Mouse (Mus musculus): ENCODE measurements around the gene Sfxn1.

Gene Sfxn1

DNA sequence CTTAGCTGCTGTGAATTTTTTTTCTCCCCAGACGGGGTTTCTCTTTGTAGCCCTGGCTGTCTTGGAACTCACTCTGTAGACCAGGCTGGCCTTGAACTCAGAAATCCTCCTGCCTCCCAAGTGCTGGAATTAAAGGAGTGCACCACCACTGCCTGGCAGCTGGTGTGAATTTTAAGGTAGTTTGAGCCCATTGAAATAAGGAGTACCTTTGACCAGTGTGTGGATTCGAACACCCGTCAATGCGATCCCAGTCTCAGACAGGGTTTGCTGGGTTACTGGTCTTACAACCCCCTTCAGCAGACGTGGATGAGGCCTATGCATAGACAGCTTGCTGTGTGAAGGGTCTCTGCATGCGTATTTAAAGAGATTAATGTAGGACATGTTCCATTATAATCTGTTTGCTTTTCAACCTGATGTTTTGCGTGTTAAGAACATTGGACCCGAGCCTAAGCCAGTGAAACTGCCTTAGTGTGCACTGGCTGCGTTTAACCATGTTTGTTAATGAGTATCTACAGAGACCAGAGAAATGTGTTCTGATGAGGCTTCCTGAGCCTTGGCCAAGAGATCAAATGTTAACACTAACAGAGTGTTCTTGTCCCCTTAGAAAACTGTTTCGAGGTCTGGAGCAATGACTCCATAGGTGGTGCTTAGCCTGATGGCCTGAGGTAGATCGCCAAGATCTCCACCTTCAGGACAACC lies 5.2 kb downstream of the Sfxn1 start:
- DNase-seq (ENCODE audit: low read depth, low spot score), result no peak

DNA sequence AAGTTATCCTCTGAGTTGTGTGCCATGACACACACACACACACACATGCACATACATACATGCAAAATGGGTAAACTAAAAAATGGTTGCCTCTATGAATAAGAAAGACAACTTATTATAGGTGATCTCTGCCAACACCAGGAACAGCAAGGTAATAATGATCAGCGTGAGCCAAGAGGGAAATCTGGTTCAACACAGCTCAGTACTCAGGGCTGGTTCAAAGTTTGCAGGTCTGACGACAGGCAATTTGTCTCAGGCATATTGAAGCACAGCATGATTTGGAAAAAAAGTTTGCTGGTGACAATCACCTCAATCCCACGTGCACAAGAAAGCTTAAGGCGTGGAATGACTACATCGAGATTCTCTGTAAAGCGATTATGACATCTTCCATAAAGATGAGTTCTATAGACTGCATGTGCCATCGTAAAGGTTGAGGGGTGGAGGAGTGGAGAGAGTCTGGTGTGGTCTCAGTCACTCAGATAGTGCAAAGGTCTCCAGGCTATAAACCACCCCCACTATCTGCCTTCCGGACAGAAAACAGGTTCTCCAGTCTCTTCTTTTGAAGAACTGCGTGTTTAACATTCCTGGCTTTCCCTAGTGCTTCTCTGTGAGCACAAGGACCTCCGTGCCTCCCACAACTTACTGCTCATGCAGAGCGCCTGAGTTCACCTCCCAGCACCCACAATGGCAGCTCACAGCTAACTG lies 6.0 kb downstream of the Sfxn1 start:
- DNase-seq (ENCODE audit: low read depth, low spot score), result no peak

DNA sequence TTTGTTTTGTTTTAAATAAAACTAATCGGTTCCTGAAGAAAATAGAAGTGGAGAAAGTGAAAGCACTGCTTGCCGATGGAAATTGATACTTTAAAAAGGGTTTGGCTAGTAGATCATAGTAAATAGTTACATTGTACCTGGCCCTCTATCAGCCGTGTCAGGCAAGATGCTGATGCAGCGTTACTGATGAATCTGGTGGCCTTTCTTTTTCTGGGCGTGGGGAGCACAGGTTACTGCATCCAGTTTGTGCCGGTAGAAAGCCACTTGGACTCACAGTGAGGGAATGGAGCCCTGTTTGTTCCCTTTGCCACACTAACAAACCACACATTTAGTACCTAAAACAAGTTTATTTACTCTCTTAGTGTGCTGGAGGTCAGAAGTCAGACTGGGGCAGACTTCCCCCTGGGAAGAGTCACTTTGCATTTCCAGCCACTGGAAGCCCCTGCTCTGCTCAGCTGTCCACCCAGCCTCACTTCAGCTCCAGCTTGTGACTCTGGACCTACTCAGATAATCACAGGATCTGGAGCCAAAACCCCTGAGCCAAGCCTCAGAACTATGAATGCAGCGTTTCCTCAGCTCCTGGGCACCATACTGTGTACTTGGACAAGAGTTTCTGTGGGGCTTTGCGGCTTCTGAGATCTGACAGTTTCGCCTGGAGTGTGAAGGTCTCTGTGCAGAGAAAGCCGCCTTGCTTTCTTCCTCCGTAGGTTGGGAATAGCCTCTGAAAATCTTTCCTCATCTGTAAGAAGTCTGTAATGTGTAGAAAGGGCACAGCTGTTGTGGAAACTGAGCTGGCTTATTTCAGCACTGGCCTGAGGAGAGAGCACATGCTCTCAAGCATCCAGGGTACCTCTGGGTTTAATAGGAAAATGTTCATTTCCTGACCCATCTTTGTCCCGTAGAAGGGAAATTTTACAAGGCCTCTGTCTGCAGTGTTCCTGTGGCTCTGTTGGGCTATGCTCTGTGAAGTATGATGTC lies 8.4 kb downstream of the Sfxn1 start:
- DNase-seq (ENCODE audit: low read depth, low spot score), result no peak

DNA sequence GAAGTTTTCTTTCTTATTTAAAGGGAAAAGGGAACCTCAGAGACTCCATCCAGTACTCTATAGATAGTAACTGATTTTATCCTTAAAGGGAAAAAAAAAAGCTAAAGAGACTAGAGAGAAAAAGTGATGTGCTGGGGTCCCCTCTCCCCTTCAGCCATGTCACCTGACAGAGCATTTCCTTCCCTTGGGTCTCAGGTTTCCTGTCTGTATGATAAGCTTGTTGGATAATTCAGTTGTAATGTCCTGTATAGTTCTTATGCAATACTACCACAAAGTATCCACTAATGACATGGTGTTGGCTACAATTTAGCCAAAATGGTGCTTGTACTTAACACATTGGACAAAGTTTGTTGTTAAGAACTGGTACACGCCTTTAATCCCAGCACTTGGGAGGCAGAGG lies 9.1 kb downstream of the Sfxn1 start:
- DNase-seq (ENCODE audit: low read depth, low spot score), result no peak

DNA sequence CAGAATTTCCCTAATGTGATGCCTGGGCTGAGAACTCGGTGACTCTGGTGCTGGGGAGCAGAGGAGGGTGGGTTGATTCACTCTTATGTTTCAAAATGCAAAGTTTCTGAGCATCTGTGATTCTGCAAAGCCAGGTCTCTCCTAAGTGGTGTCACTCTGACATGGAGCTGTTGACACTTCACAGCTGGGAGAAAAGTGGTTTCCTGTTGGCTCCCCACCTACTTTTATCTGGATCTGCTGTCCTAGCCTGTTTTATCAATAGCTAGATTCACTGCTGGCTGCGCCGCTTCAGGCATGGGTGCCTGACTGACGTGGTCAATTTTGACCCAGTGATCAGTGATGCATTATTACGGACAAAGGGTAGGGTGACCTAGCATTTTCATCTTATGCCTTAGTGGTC lies 11.3 kb downstream of the Sfxn1 start:
- DNase-seq (ENCODE audit: low read depth, low spot score), result no peak

DNA sequence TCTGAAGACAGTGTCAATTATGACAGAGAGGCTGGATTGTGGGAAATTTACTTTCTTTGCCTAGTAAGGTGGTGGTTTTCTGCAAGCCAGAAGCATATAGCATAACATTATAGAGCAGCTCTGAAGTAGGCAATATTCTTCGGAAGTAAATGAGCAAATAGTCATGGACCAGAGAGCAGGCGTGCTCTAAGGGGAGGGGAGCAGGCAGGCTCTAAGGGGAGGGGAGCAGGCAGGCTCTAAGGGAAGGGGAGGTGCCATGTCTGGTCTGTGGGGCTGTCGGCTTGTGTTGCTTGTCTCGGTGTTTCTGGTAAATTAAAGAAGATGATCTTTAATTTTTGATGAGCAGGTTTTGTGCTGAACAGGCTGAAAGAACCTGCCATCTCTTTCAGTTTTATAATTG lies 12.5 kb downstream of the Sfxn1 start:
- DNase-seq (ENCODE audit: low read depth, low spot score), result no peak

DNA sequence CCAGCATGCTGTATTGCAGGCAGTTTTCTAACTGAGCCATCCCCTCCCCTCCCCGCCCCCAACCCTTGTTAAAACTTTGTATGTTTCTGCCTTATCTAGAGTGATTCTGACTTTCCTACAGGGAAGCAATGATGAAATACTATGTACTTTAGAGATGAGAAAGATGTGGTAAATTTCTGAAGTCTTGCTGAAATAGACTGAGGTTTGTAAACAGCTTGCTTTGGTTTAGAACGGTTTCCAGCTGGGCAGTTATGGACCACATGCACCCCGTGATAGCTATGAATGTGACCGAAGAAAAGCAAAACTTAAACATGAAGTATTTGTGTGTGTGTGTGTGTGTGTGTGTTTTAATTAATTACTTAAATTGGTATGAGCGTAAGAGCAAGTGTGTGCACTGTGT lies 13.2 kb downstream of the Sfxn1 start:
- no peak for DNase-seq (ENCODE audit: low read depth, low spot score)

DNA sequence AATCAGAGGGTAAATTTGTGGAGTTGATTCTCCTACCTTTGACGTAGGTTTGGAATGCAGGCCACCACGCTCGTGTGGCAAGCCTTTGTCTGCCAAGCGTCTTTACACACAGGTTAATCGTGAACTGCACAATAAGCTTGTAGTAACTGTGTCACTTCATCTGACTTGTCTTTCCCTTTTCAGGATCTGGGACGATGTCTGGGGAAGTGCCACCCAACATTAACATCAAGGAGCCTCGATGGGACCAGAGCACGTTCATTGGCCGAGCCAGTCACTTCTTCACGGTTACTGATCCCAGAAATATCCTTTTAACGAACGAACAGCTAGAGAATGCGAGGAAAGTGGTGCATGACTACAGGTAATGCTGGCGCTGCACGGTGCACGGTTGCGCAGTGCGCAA lies 13.6 kb downstream of the Sfxn1 start:
- DNase-seq (ENCODE audit: low read depth, low spot score), result no peak

DNA sequence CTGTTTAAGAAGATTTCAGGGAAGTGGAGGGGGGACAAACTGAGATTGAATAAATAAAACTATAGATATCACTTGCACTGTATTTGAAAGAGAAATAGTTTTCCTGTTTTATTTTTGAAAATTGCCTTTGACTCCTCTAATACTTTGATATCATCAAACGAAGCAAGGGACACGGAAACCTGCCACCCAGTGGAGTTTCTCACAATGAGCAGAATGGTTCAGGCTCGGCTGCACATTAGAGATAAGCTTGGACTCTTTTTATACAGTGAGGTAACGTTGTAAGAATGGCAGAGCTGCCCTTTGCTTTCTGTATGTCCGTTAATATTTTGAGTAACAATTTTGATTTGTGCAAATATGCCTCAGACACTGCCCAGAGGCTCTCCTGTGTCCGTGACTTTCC lies 20.1 kb downstream of the Sfxn1 start:
- no peak for DNase-seq (ENCODE audit: low read depth, low spot score)

DNA sequence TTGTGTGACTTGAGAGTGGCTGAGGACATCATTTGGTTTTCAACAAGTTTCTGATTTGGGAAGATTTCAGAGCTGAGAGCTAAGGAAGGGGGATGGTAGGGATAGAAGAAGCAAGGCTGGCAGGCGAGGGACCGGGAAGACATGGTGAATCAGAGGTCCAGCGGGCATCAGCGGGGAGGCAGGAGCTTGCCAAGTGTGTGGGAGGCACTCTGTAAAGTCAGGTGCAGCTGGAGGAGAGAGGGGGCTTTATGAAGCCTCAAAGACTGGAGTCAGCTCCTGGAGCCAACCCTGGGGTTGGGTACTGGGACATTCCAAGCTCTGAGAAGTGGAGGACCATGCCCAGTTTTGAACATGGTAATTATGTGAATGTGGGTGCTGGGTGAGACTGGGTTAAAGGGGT lies 22.7 kb downstream of the Sfxn1 start:
- no peak for DNase-seq (ENCODE audit: low read depth, low spot score)

DNA sequence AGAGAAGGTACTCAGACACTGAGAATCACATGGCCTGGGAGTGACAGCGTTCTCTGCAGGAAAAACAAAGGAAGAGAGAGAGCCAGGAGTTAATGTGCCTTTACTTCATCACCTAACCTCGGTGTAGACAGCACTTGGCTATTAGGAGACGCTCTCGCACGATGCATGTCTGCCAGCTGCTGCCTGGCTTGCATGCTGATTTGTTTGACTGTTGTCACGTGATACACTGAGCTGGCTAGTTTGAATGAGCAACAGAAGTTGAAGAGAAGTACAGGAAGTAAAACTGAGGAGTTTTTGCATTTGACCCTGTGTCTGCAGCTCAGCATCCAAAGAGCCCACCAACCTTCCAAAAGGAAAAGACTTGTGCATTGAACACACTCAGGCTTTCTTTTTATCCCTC lies 23.3 kb downstream of the Sfxn1 start:
- no peak for DNase-seq (ENCODE audit: low read depth, low spot score)

DNA sequence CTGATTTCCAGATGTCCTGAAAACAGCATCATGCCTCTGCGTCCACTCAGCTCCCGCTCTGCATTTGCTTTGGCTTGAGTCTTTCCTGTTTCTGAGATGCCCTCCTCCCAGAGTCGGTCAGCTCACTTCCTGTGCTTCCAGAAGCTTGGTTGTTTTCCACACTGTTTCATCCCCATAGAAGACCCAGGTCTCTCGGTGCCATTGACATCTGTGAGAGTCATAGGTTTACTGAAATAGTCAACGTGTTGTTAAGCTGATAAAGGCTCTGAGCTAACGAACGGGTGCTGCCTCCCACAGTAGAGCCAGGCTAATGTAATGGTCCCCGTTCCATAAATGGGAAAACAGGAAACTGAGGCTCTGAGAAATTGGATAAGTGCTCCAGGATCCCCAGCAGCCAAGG lies 24.1 kb downstream of the Sfxn1 start:
- DNase-seq (ENCODE audit: low read depth, low spot score), result no peak

DNA sequence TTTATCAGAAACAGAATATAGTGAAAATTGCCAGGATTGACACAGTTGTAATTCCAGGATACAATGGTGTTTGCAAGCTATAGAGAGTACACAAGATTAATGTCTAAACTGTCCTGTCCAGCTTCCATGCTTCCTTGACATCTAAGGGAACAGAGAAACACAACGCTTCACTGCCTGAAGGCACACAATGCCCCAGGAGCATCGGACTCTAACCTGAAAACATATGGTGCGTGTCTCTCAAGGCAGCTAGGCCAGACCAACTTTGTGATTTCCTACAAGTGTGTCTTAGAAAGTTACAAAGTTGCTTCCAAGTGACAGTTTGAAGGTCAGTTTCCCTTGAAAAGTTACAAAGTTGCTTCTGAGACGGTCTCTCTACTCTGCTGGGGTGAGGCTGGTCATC lies 25.6 kb downstream of the Sfxn1 start:
- DNase-seq (ENCODE audit: low read depth, low spot score), result no peak

DNA sequence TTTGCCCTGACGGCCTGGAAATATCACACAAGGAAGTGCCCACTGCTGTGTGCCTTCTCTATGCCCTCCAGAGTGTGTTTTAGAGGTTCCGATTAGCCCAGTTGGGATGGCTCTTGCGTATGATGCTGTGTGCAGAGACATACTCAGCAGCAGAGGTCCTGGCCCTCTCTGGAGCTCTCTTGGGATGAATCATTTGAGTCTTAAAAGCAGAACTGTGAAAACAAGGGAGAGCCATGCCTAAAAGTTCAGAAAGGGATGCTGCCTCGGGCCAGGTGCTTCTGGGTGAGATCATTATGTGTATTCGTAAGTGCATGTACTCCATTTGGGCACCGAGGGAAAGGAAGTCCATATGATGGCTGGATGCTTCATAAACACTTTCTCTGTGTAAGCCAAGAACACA lies 26.1 kb downstream of the Sfxn1 start:
- DNase-seq (ENCODE audit: low read depth, low spot score), result no peak

DNA sequence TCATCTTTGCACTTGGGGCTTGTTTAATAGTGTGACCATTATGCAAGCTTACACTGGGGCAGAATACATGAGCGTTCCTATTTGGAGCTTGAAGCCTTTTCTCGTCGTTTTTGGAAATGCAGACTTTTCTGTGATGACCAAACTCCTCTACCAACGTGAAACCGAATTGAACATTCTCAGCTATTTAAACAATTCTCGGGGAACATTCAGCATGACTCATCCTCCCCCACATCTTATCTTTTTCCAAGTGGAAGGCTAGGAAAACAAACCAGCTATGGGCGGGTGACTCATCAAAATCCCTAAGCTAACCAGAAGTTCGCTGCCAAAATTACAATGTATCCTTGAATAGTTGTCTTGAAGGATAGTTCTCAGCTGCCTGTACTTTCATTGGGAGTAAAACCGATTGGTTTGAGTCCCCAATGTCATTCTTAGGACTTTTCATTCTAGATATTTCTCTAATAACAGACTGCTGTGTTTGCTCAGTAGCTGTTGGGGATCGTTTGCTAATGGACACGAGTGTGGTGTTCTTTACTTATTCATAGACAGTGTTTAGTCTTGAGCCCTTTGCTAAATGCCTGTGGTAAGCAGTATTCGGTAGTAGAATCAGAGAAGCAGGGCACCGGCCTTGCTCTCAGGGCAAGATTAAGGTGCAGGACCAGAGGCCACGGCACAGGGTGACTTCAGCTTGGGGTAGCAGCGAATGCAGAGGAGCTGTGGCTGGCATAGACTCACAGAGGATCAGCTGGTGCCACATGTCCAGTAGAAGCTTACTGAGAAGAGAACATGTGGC lies 29.6 kb downstream of the Sfxn1 start:
- peak; percentile 98 for DNase-seq (ENCODE audit: low read depth, low spot score)

DNA sequence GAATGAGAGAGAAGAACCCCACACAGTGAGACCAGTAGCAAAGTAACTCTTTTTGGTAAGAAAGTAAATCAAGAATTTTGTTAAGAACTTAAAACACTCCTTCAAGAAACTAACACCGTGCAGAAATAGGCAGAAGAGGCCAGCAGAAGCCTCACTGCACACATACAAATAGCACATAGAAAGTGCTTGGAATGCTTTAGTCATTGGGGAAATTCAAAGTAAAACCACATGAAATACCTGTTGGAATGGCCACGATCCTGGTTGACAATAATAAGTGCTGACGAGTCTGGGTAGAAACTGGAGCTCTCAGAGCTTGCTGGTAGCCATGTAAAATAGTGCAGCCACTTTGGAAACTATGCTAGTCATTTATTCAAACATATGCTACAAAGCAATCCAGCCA lies 30.4 kb downstream of the Sfxn1 start:
- DNase-seq (ENCODE audit: low read depth, low spot score), result peak; percentile 62

DNA sequence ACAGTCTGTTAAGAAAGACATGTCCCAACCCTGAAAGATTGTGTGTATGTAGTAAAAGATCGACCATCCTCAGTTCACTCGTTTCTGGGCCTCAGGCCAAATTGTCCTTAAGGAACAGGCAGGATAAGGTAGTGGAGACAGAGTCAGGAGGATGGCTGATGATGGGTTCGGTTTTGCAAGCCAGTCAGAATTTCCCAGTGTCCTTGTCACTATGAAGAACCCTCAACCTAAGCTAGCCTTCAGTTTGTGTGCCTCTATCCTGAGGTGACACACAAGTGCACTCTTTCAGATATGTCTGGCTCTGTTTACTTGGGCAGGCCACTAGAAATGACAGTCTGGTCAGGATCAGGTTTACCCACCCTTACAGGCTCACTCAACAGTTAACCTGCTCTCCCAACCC lies 31.6 kb downstream of the Sfxn1 start:
- no peak for DNase-seq (ENCODE audit: low read depth, low spot score)

DNA sequence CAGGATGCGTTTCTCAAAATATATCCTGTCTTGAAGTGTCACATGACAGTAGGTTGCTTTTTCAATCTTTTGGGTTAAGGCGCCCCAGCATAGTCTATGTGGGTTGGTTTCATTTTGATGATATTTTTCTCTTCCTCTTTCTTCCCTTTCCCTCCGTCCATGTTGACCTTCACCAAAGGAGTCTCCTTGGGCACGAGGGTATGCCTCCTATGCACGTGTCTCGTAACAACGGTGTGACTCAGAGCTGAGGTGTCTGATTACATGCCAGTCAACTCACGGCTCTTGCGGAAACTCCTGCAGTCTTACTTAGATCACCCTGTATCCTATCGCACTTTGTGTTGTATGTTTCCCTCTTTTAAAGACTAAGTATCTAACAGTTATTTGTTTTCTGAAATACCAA lies 32.2 kb downstream of the Sfxn1 start:
- DNase-seq (ENCODE audit: low read depth, low spot score), result peak; percentile 20

DNA sequence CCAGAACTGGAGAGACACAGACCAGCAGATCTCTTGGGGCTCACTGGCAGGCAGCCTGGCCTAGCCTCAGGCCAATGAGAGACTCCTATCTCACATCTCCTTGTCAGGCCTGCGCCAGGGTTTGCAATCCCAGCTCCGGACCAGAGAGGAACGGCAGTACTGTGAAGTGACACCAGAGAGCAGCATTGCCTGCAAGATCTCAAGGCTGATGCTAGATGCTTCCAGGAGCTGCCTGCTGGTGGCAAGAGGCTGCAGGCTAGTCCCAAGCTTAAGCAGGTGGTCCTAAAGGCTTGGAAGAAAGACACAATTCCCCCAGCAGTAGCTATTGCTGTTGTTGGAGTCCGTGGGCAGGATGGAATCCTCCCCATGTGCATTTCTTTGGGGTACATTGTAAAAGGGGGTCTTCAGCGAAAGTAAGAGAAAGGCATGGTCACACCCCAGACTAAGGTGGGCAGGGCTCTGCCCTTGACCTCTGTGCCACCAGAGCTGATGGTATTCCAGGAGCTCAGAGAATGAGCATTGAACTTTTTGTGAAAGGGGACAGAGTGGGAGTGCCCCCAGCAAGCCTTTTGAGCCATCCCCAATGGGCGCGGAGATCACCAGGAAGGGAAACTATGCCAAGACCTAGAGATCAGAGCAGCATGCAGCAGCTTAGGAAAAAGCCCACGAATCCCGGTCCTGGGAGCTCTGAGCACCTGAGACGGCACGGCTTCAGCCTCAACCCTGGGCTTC lies 42.3 kb downstream of the Sfxn1 start:
- peak; percentile 82 for DNase-seq (ENCODE audit: low read depth, low spot score)

DNA sequence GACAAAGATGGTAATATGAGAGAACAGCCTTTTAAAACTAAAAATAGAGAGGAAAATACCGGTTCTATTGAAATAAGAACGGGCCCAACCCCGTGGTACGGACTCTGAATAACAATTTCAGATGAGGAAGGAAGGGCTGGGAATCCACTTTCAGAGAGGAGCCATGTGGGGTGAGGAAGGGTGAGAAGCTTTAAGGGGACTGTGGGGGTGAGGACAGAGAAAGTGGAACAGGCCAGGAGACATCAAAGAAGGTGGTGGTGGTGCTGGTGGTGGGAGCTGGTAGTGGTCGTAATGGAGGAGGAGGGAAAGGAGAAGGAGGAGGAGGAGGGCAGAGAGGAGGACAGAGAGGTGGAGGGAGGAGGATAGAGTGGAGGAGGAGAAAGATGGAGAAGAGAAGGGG lies 43.3 kb downstream of the Sfxn1 start:
- DNase-seq (ENCODE audit: low read depth, low spot score), result no peak

DNA sequence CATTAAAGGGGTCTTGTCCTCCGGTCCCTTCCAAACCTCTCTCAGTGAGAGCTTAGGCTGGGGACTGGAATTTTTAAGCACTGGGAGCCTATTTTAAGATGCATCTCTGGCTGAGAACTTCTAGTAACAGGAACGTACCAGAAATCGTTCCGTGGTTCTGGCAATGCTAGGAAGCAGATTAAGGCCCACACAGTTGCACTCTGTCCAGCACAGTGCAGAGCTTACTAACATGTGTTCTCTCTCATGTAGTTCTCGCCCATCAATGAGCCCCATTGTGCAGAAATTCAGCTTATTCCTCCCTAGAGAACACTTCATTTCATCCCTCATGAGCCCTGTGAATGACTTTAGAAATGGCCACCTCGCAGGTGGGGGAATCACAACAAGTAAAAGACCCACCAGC lies 44.1 kb downstream of the Sfxn1 start:
- no peak for DNase-seq (ENCODE audit: low read depth, low spot score)

Measured in 3T3-L1 (cell line).